Mouse (Mus musculus) left cerebral cortex, postnatal 14 days (tissue): ENCODE results near the gene Izumo4. TPM values are rescaled to one million over a fixed set of nuclear protein-coding genes. Genes with fewer than 3 reads are reported as not detected.

Source experiments
- DNase-seq, 2 experiments: peaks; one replicate each; pipeline ENCODE4 v3.0.0; 2021 to 2022; ENCODE audit warnings: low spot score in 2 of 2, mixed read lengths in 1 of 2
- intact Hi-C: fragments of 180-260 bp; cut with DNase I; formaldehyde crosslinking; loops from one replicate; pipeline ENCODE4 v1.15.1; 2025
- total RNA-seq, 2 experiments: library from RNA; stranded (reverse); gene quantifications; 2 replicates each; pipeline ENCODE4 v1.2.3; 2021

The Izumo4 gene
- total RNA-seq, 2 experiments from 2014 or later: 52.8 to 55.3 TPM

- intact Hi-C loops: no loop called here
Measured at GRCm38 (mm10) chr10:80754594-80755290, 52.8 kb downstream of the Izumo4 start, which contains the start of gene Dot1l. Dot1l (plus strand) TSS chr10:80755206.

More at GRCm38 (mm10) chr10:80754594-80755290, 52.8 kb downstream of the Izumo4 start, which contains the start of gene Dot1l:
- peak; percentile 98 to 99 for DNase-seq

Other genes with a start within 250 kb of the Izumo4 start
- gene Onecut3, start 207.3 kb upstream of the Izumo4 start, total RNA-seq: not detected
- gene Atp8b3, start 163.1 kb upstream of the Izumo4 start, total RNA-seq: under 1 TPM; 0.15 TPM
- gene Rexo1, start 140.6 kb upstream of the Izumo4 start, total RNA-seq: 10 to 100 TPM; 44.5 to 46.3 TPM
- gene Klf16, start 124.9 kb upstream of the Izumo4 start, total RNA-seq: 10 to 100 TPM; 46.7 to 48.0 TPM
- 100 to 1,000 TPM; 212 to 220 TPM for gene Abhd17a, start 111.8 kb upstream of the Izumo4 start, total RNA-seq
- 10 to 100 TPM; 35.8 to 39.3 TPM for gene Scamp4, start 99.3 kb upstream of the Izumo4 start, total RNA-seq
- 1 to 10 TPM; 2.8 TPM for gene Adat3, start 99.3 kb upstream of the Izumo4 start, total RNA-seq
- 1 to 10 TPM; 2.6 to 2.8 TPM for gene Gm49322, start 96.2 kb upstream of the Izumo4 start, total RNA-seq
- gene Csnk1g2, start 79.3 kb upstream of the Izumo4 start, total RNA-seq: 100 to 1,000 TPM; 188 to 196 TPM
- 10 to 100 TPM; 88.3 to 93.5 TPM for gene Btbd2, start 45.1 kb upstream of the Izumo4 start, total RNA-seq
- gene Mknk2, start 24.1 kb upstream of the Izumo4 start, total RNA-seq: 10 to 100 TPM; 38.4 to 46.7 TPM
- gene Mob3a, start 207 bp upstream of the Izumo4 start, total RNA-seq: 10 to 100 TPM; 15.0 to 20.2 TPM
- 100 to 1,000 TPM; 143 to 147 TPM for gene Ap3d1, start 40.1 kb downstream of the Izumo4 start, total RNA-seq
- gene Dot1l, start 53.0 kb downstream of the Izumo4 start, total RNA-seq: 10 to 100 TPM; 59.1 to 66.7 TPM
- 10 to 100 TPM; 42.7 to 43.6 TPM for gene Sf3a2, start 96.0 kb downstream of the Izumo4 start, total RNA-seq
- 10 to 100 TPM; 60.0 to 62.8 TPM for gene Plekhj1, start 96.4 kb downstream of the Izumo4 start, total RNA-seq
- gene Amh, start 103.1 kb downstream of the Izumo4 start, total RNA-seq: 1 to 10 TPM; 1.6 to 1.9 TPM
- gene Jsrp1, start 111.3 kb downstream of the Izumo4 start, total RNA-seq: 1 to 10 TPM; 2.5 to 2.9 TPM
- 100 to 1,000 TPM; 433 to 483 TPM for gene Oaz1, start 124.5 kb downstream of the Izumo4 start, total RNA-seq
- gene Lingo3, start 141.9 kb downstream of the Izumo4 start, total RNA-seq: 10 to 100 TPM; 30.0 to 33.0 TPM
- gene Lsm7, start 153.0 kb downstream of the Izumo4 start, total RNA-seq: 10 to 100 TPM; 46.4 to 52.7 TPM
- 10 to 100 TPM; 81.8 to 89.3 TPM for gene Sppl2b, start 153.1 kb downstream of the Izumo4 start, total RNA-seq
- gene Tmprss9, start 169.7 kb downstream of the Izumo4 start, total RNA-seq: under 1 TPM; 0.13 to 0.18 TPM
- gene Timm13, start 198.8 kb downstream of the Izumo4 start, total RNA-seq: 100 to 1,000 TPM; 145 to 157 TPM
- gene Lmnb2, start 216.1 kb downstream of the Izumo4 start, total RNA-seq: 10 to 100 TPM; 19.7 to 20.1 TPM
- gene Gadd45b, start 227.9 kb downstream of the Izumo4 start, total RNA-seq: 10 to 100 TPM; 11.9 to 12.5 TPM